Mouse (Mus musculus): ENCODE data around the gene Lmtk3.

The Lmtk3 gene

GRCm38 (mm10) chr7:45783511-45784091 lies at the start of gene Lmtk3:
Lmtk3 (plus strand) TSS chr7:45783738.
- in situ Hi-C loops (cut with MseI, MboI) = no loop called here

- in situ Hi-C loops (cut with MseI, MboI) = loop anchor here (5.0 to 10.0 kb wide), 3 partner anchors 63 to 196 kb away; no protein-coding TSS in a partner anchor
Observed at GRCm38 (mm10) chr7:45739162-45739763, 44.3 kb upstream of the Lmtk3 start.

- in situ Hi-C loops (cut with MseI, MboI) = loop anchor here (5.0 to 10.0 kb wide), 3 partner anchors 62 to 195 kb away; no protein-coding TSS in a partner anchor
Observed at GRCm38 (mm10) chr7:45739820-45740219, 43.7 kb upstream of the Lmtk3 start.

- in situ Hi-C loops (cut with MseI, MboI) = no loop called here
Observed at GRCm38 (mm10) chr7:45741308-45741707, 42.2 kb upstream of the Lmtk3 start.

GRCm38 (mm10) chr7:45741777-45742176 lies 41.8 kb upstream of the Lmtk3 start:
- in situ Hi-C loops (cut with MseI, MboI) = no loop called here

GRCm38 (mm10) chr7:45742338-45742737 lies 41.2 kb upstream of the Lmtk3 start:
- in situ Hi-C loops (cut with MseI, MboI) = no loop called here

- in situ Hi-C loops (cut with MseI, MboI) = no loop called here
Observed at GRCm38 (mm10) chr7:45744387-45744786, 39.2 kb upstream of the Lmtk3 start.

- in situ Hi-C loops (cut with MseI, MboI) = no loop called here
Observed at GRCm38 (mm10) chr7:45746518-45746917, 37.0 kb upstream of the Lmtk3 start.

- in situ Hi-C loops (cut with MseI, MboI) = no loop called here
Observed at GRCm38 (mm10) chr7:45747450-45747849, 36.1 kb upstream of the Lmtk3 start.

- in situ Hi-C loops (cut with MseI, MboI) = no loop called here
Observed at GRCm38 (mm10) chr7:45748110-45748509, 35.4 kb upstream of the Lmtk3 start.

GRCm38 (mm10) chr7:45749401-45749800 lies 34.1 kb upstream of the Lmtk3 start:
- in situ Hi-C loops (cut with MseI, MboI) = no loop called here

- in situ Hi-C loops (cut with MseI, MboI) = no loop called here
Observed at GRCm38 (mm10) chr7:45750162-45750561, 33.4 kb upstream of the Lmtk3 start.

- in situ Hi-C loops (cut with MseI, MboI) = no loop called here
Observed at GRCm38 (mm10) chr7:45755703-45756102, 27.8 kb upstream of the Lmtk3 start.

GRCm38 (mm10) chr7:45759400-45759799 lies 24.1 kb upstream of the Lmtk3 start:
- in situ Hi-C loops (cut with MseI, MboI) = no loop called here

- in situ Hi-C loops (cut with MseI, MboI) = no loop called here
Observed at GRCm38 (mm10) chr7:45760151-45760550, 23.4 kb upstream of the Lmtk3 start.

- in situ Hi-C loops (cut with MseI, MboI) = no loop called here
Observed at GRCm38 (mm10) chr7:45765995-45766394, 17.5 kb upstream of the Lmtk3 start.

GRCm38 (mm10) chr7:45766764-45767163 lies 16.8 kb upstream of the Lmtk3 start:
- in situ Hi-C loops (cut with MseI, MboI) = no loop called here

- in situ Hi-C loops (cut with MseI, MboI) = no loop called here
Observed at GRCm38 (mm10) chr7:45767500-45767899, 16.0 kb upstream of the Lmtk3 start.

- in situ Hi-C loops (cut with MseI, MboI) = no loop called here
Observed at GRCm38 (mm10) chr7:45770427-45771082, 13.0 kb upstream of the Lmtk3 start.

- in situ Hi-C loops (cut with MseI, MboI) = no loop called here
Observed at GRCm38 (mm10) chr7:45771101-45771500, 12.4 kb upstream of the Lmtk3 start.

GRCm38 (mm10) chr7:45775237-45775636 lies 8.3 kb upstream of the Lmtk3 start:
- in situ Hi-C loops (cut with MseI, MboI) = no loop called here

GRCm38 (mm10) chr7:45779081-45779641 lies 4.4 kb upstream of the Lmtk3 start:
- in situ Hi-C loops (cut with MseI, MboI) = no loop called here

GRCm38 (mm10) chr7:45782271-45782670 lies 1.3 kb upstream of the Lmtk3 start:
- in situ Hi-C loops (cut with MseI, MboI) = no loop called here
